Comparison of ENCODE assay signal across 19 mouse cellular contexts in genomic region chr5:107036475-107036874, GRCm38 (mm10).
DNase-seq lines count a peak whose midpoint lies in the region; TF ChIP-seq lines count a peak whose summit lies in the region.
"Had no signal": no experiment of that assay in that cellular context is flagged by ENCODE, and none has a peak within 500 bp of the region (broad histone marks: within the 10 kb centered on the region; RNA-seq: fewer than 3 reads in every experiment).

No protein-coding gene starts in this region.

- H3K9ac ChIP-seq in CH12.LX (ENCODE audit: insufficient read depth, low read depth): no peak overlapping the region
- H3K9ac ChIP-seq in ES-E14 (ENCODE audit: insufficient read depth, low read depth, low read length, poor library complexity, severe bottlenecking): no peak overlapping the region
- H3K9ac ChIP-seq: hindbrain, embryonic 13.5 days; intestine, embryonic 15.5 days had no signal

- H3K36me3 ChIP-seq in CH12.LX (replicated peaks in 1 of 2; ENCODE audit: control insufficient read depth in 1 of 2, insufficient read depth in 1 of 2, low read length in 1 of 2) (no peaks in the 10 kb centered on the region), ES-E14 (ENCODE audit: control insufficient read depth, insufficient read depth, low read length, poor library complexity, severe bottlenecking) (no peaks in the 10 kb centered on the region)
- H3K36me3 ChIP-seq: heart, embryonic 10.5 days; hindbrain, embryonic 13.5 days; intestine, embryonic 15.5 days had no signal

- H3K27me3 ChIP-seq in CH12.LX (replicated peaks): no peaks in the 10 kb centered on the region
- H3K27me3 ChIP-seq: hindbrain, embryonic 13.5 days; intestine, embryonic 15.5 days; Patski had no signal

- no peak for DNase-seq in layer of hippocampus, adult 2 months (ENCODE audit: low spot score in 2 of 2)
- no peak for DNase-seq in layer of hippocampus, postnatal 14 days (ENCODE audit: low spot score in 2 of 2)
- DNase-seq in CH12.LX (ENCODE audit: extremely low read depth) (no peak), ES-E14 (ENCODE audit: low read depth, low spot score) (no peak)
- peak; percentile 26 for DNase-seq in brain, adult 2 months (ENCODE audit: low read depth, low spot score)
- no peak for DNase-seq in urinary bladder, adult 18-20 months (ENCODE audit: low spot score in 2 of 2)
- no peak for DNase-seq in kidney, adult 11 months
- DNase-seq: adrenal gland, adult 8-10 months; adrenal gland, postnatal 36 days; cerebellum, adult 11-12 months; cerebellum, adult 9-10 months; cerebellum, postnatal 25 days; heart, adult 18-20 months; heart, postnatal 10 days; heart, postnatal 4 days had no signal

- H3K79me2 ChIP-seq in CH12.LX (replicated peaks; ENCODE audit: control insufficient read depth, extremely low read depth, insufficient read depth, poor library complexity, severe bottlenecking): no peaks in the 10 kb centered on the region

- no peak for TF ChIP-seq RAD21 in CH12.LX (IDR thresholded peaks at IDR 0.05; ENCODE audit: low read depth, low read length)

- H3K9me3 ChIP-seq in CH12.LX (replicated peaks; ENCODE audit: low read length) (peaks cover 4% of the 10 kb centered on the region), ES-E14 (ENCODE audit: control insufficient read depth, insufficient read depth, low read depth, low read length) (no peaks in the 10 kb centered on the region)
- H3K9me3 ChIP-seq: heart, embryonic 10.5 days; intestine, embryonic 15.5 days had no signal

- no peak for TF ChIP-seq CTCF in layer of hippocampus, adult 2 months (conservative IDR thresholded peaks at IDR 0.05)
- no peak for TF ChIP-seq CTCF in CH12.LX (conservative IDR thresholded peaks at IDR 0.05 in 1 of 2, IDR thresholded peaks at IDR 0.05 in 1 of 2; ENCODE audit: low read depth in 2 of 2, low read length in 2 of 2)

- no peak overlapping the region for H3K4me2 ChIP-seq in CH12.LX (ENCODE audit: insufficient read depth, low read depth, poor library complexity, severe bottlenecking)
- H3K4me2 ChIP-seq: hindbrain, embryonic 13.5 days; intestine, embryonic 15.5 days had no signal

- no peak for TF ChIP-seq POLR2A in CH12.LX (IDR thresholded peaks at IDR 0.05; ENCODE audit: low read depth, low read length)

- dilution Hi-C loops in CH12.LX (cut with MboI; ENCODE audit: extremely low pct_ligation_motif_present, extremely low pct_unique_long_range_greater_than_20kb, low sequenced_read_pairs): no loop called here

- no peak for TF ChIP-seq EP300 in CH12.LX (IDR thresholded peaks at IDR 0.05; ENCODE audit: low read length)

- peak overlapping the region; percentile 32; the same call in 1 of the 2 replicates for H3K27ac ChIP-seq in layer of hippocampus, adult 2 months
- no peak overlapping the region for H3K27ac ChIP-seq in CH12.LX (ENCODE audit: insufficient read depth, low read depth)
- H3K27ac ChIP-seq in ES-E14 (ENCODE audit: insufficient read depth, low read depth, low read length, poor library complexity, severe bottlenecking): no peak overlapping the region
- H3K27ac ChIP-seq: heart, embryonic 10.5 days; hindbrain, embryonic 13.5 days had no signal

- H3K4me1 ChIP-seq in CH12.LX (ENCODE audit: control insufficient read depth in 1 of 2, insufficient read depth in 2 of 2) (peaks cover 0 to 16% of the 10 kb centered on the region in 2 experiments; a peak in 2 of 4 replicates), ES-E14 (ENCODE audit: control insufficient read depth in 2 of 2, insufficient read depth in 2 of 2, low read length in 2 of 2, poor library complexity in 1 of 2) (no peaks in the 10 kb centered on the region)
- H3K4me1 ChIP-seq: hindbrain, embryonic 13.5 days had no signal

- in situ Hi-C loops in CH12.LX (cut with MboI; ENCODE audit: low pct_ligation_motif_present, low pct_unique_long_range_greater_than_20kb, low sequenced_read_pairs): no loop called here
- in situ Hi-C loops in ES-E14 (cut with MboI; ENCODE audit: low sequenced_read_pairs in 2 of 2, unreplicated experiment in 2 of 2): no loop called here

- no peak overlapping the region for H3K4me3 ChIP-seq in layer of hippocampus, adult 2 months
- H3K4me3 ChIP-seq in CH12.LX (replicated peaks in 1 of 3; ENCODE audit: low read depth in 2 of 3, low read length in 2 of 3, poor library complexity in 1 of 3) (no peak overlapping the region), ES-E14 (ENCODE audit: insufficient read depth in 1 of 2, low read depth in 1 of 2, low read length in 2 of 2, poor library complexity in 1 of 2, severe bottlenecking in 1 of 2) (no peak overlapping the region)
- H3K4me3 ChIP-seq: heart, embryonic 10.5 days; hindbrain, embryonic 13.5 days; intestine, embryonic 15.5 days had no signal

TF ChIP-seq in CH12.LX, 34 proteins besides CTCF, POLR2A, EP300 and RAD21:
- no peak for TF ChIP-seq KAT2A (IDR thresholded peaks at IDR 0.05; ENCODE audit: insufficient replicate concordance, low read length)
- no peak for TF ChIP-seq USF1 (IDR thresholded peaks at IDR 0.05; ENCODE audit: low read depth, low read length)
- 0 out of 2 replicates have a peak, but pooled peaks have one; percentile 36 for TF ChIP-seq MAFK (IDR thresholded peaks at IDR 0.05; ENCODE audit: insufficient replicate concordance, low read length)
TF ChIP-seq in CH12.LX: peak in this region for 1.

TF ChIP-seq in ES-E14, 5 proteins besides CTCF, POLR2A, EP300 and RAD21:
- peak; percentile 75 for TF ChIP-seq MAFK (IDR thresholded peaks at IDR 0.05; ENCODE audit: insufficient read depth, low read depth, low read length)
- no peak for TF ChIP-seq CHD2 (IDR thresholded peaks at IDR 0.05; ENCODE audit: low read depth, low read length)
